Mouse (Mus musculus): Measurements from ENCODE around the gene Rab11b.
A peak's percentile ranks its signal among the peaks of the same experiment; 100 is the strongest.

DNA sequence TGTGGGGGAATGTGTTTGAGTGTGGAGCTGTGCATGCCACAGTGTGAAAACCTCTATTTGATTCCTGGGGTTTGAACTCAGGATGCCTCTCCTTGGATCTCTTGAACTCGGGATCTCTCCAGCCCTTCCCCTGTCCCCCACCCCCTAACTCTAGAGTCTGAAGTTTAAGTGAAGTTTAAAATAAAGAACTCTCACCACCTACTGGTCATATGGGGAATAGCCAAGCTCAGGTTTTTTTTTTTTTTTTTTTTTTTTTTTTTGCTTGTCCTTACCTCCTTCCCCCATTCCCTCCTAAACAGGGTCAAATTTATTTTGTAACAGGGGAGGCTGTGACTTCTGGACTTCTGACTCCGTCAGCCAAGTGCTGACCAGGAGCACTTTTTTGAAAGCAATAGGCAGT, 41.9 kb upstream of the Rab11b start:
- TF ChIP-seq CTCF (IDR thresholded peaks at IDR 0.05; ENCODE audit: low read depth, low read length): 0 out of 2 replicates have a peak, but pooled peaks have one; percentile 8
- no peak for TF ChIP-seq GATA1 (IDR thresholded peaks at IDR 0.05; ENCODE audit: borderline replicate concordance, low read length)
- TF ChIP-seq POLR2AphosphoS5 (IDR thresholded peaks at IDR 0.05; ENCODE audit: insufficient replicate concordance, low read depth, low read length): no peak
- no peak for TF ChIP-seq TAL1 (conservative IDR thresholded peaks at IDR 0.05; ENCODE audit: low read depth, low read length)
- TF ChIP-seq GATA2 (IDR thresholded peaks at IDR 0.05; ENCODE audit: borderline replicate concordance, low read depth, low read length): no peak
